Mouse (Mus musculus) forebrain, embryonic 12.5 days (tissue): ENCODE measurements at regions not wholly inside any gene's neighbourhood (a gene's known extent, or its start where the extent isn't known, plus 50 kb on each side); places are given as distances from the start of the nearest gene placed in this dataset.

ENCODE experiments used
- ATAC-seq: fragments of 200-750 bp; cut with Nextera tagmentation; 2 replicates; pipeline ENCODE4 v1.8.0; 2017; ENCODE audit warnings: moderate TSS enrichment; ENCODE audit not compliant: low FRiP score
- H3K27ac ChIP-seq: fragments of 300-500 bp; sonication (generic); 2 replicates; pipeline ENCODE4 v1.5.1; 2016; ENCODE audit warnings: mild to moderate bottlenecking
- H3K27me3 ChIP-seq: fragments of 300-500 bp; sonication (generic); 2 replicates; pipeline ENCODE4 v1.6.1; 2016; ENCODE audit warnings: mild to moderate bottlenecking
- H3K36me3 ChIP-seq: fragments of 300-500 bp; sonication (generic); replicated peaks from 2 replicates; pipeline ENCODE4 v1.6.1; 2016; ENCODE audit warnings: mild to moderate bottlenecking
- H3K4me1 ChIP-seq: fragments of 300-500 bp; sonication (generic); 2 replicates; pipeline ENCODE4 v1.6.1; 2016
- H3K4me2 ChIP-seq: fragments of 300-500 bp; sonication (generic); 2 replicates; pipeline ENCODE4 v1.6.1; 2016; ENCODE audit warnings: mild to moderate bottlenecking, moderate library complexity
- H3K4me3 ChIP-seq: fragments of 300-500 bp; sonication (generic); replicated peaks from 2 replicates; pipeline ENCODE4 v1.5.1; 2016; ENCODE audit warnings: mild to moderate bottlenecking
- H3K9ac ChIP-seq: fragments of 300-500 bp; sonication (generic); 2 replicates; pipeline ENCODE4 v1.6.1; 2016; ENCODE audit warnings: mild to moderate bottlenecking
- H3K9me3 ChIP-seq: fragments of 300-500 bp; sonication (generic); 2 replicates; pipeline ENCODE4 v1.6.1; 2016
- WGBS: fragments of 180-500 bp; shearing (Covaris S2); methylation state at CpG from one replicate; pipeline ENCODE4 v1.1.7; 2016; 5-methylcytosine and 5-hydroxymethylcytosine counted together

- WGBS, result 89% methylated on average over 1 of the region's 1 CpGs
- ATAC-seq, result no peak
Measured at GRCm38 (mm10) chr2:8276127-8276773, 766.9 kb upstream of the Celf2 start.

More at GRCm38 (mm10) chr2:8276127-8276773, 766.9 kb upstream of the Celf2 start:
- H3K9ac ChIP-seq, result no peak overlapping the region
- no peak overlapping the region for H3K27ac ChIP-seq
- no peaks in the 10 kb centered on the region for H3K9me3 ChIP-seq
- H3K4me1 ChIP-seq, result no peaks in the 10 kb centered on the region
- H3K4me3 ChIP-seq, result no peak overlapping the region
- H3K4me2 ChIP-seq, result no peak overlapping the region
- H3K36me3 ChIP-seq, result no peaks in the 10 kb centered on the region
- H3K27me3 ChIP-seq, result no peaks in the 10 kb centered on the region
